Mouse (Mus musculus) embryo, embryonic 10 days (tissue): Measurements from ENCODE around the gene Olfr18.
"Not testable (repeated sequence)": the region's sequence is repeated elsewhere in the genome, so short reads cannot be mapped to it uniquely, and the experiment has no call there.

Source experiments
- DNase-seq: peaks from one replicate; pipeline ENCODE4 v3.0.0-alpha.2; 2015; ENCODE audit warnings: low spot score

The Olfr18 gene

DNA sequence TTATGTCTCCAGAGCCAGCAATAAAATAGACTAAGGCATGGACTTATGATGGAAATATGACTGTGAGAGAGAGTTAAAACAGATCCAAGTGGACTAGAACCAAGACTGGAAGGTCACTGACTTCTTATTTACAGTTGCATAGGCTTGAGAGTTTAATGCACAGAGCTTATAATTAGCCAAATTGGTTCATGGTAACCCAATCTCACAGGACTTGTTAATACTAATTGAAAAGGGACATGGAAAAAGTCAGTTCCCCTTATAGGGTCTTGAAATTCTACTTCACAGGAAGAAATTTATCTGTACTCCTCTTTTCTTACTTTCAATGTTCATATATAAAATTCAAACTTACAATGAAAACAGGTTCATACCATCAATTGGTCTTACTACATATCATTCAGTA lies at the start of gene Olfr18:
Gene Olfr18, minus strand, starts transcription at position 101 of the 400 bp plus-strand sequence.
- no peak for DNase-seq

GRCm38 (mm10) chr9:20385343-20385703 lies 49.4 kb upstream of the Olfr18 start:
- DNase-seq: no peak

GRCm38 (mm10) chr9:20384532-20385342 lies 48.8 kb upstream of the Olfr18 start, which contains the start of gene Zfp560:
Gene Zfp560 (minus strand): TSS chr9:20385177.
- peak; percentile 94 for DNase-seq

GRCm38 (mm10) chr9:20383659-20384058 lies 47.8 kb upstream of the Olfr18 start:
- DNase-seq: no peak

- no peak for DNase-seq
Observed at GRCm38 (mm10) chr9:20374712-20375111, 38.8 kb upstream of the Olfr18 start.

DNA sequence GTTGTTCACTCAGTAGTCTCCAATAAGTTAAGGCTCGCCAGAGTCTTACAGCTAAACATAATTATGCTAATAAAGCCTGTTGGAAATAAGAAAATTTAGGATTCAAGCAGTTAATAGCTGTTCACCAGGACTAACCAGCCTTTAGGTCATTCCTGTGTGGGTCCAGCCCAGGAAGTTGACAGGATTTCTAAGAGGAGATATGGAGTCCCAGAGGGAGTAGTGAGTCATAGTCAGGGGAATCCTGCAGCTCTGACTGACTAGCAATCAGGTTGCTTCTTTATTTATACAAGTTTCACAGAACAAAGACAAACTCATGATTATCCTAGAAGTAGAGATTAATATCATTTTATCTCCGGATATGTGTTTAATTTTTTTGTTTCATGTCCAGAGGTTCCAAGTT lies 31.4 kb upstream of the Olfr18 start:
- DNase-seq: no peak

DNA sequence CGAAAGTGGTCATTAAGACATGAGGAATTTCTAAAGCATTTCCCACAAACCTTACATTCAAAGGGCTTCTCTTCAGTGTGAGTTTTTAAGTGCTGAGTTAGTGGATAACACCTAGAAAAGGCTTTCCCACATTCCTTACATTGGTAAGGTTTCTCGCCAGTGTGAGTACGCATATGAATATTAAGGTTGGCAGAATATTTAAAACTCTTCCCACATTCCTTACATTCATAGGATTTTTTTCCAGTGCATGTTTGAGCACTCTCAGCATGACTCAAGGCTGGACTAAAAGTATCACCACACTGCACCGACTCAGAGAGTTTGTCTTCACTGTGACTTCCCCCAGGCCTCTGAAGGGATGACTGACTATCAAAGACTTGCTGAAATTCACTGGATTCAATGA lies 12.6 kb upstream of the Olfr18 start:
- DNase-seq: no peak

GRCm38 (mm10) chr9:20298232-20298631 lies 37.7 kb downstream of the Olfr18 start, which contains the start of gene Olfr873:
Gene Olfr873 (plus strand): TSS chr9:20298532.
- DNase-seq: no peak

GRCm38 (mm10) chr9:20295562-20295961 lies 40.3 kb downstream of the Olfr18 start:
- not testable (repeated sequence) for DNase-seq

DNA sequence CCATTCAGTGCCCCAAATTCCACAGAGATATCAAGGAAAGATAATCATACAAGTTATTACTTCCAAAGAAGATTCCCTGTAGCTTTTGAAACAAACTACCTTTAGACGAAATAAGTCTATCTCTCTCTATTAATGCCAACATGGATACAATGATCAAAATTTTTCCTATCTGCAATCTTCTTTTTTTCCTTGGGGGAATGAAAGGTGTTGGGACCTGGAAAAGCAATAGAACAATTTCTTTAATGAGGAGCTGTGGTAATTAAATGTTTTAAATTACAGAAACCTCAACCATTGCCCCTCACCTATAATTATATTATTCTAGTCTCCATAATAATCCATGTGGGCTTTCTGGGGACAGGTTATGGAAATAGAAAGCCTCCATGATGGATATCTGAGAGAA lies 53.8 kb downstream of the Olfr18 start, which contains the start of gene Olfr39:
Gene Olfr39, plus strand, starts transcription at position 301 of the 400 bp plus-strand sequence.
- DNase-seq: no peak
